Mouse (Mus musculus): Measurements from ENCODE around the gene Six2. TPM values are rescaled to one million over a fixed set of nuclear protein-coding genes. Genes with fewer than 3 reads are reported as not detected.

The Six2 gene
- total and polyA plus RNA-seq, 2 experiments: not detected

GRCm38 (mm10) chr17:85637876-85638275 lies 50.2 kb downstream of the Six2 start:
- no peak for TF ChIP-seq POLR2A (IDR thresholded peaks at IDR 0.05; ENCODE audit: extremely low read depth, insufficient read depth, low read length)
- TF ChIP-seq CTCF (IDR thresholded peaks at IDR 0.05; ENCODE audit: low read depth, low read length): no peak
- peaks cover 6% of the 10 kb centered on the region; the same call in 1 of the 2 replicates for H3K27me3 ChIP-seq (ENCODE audit: control insufficient read depth, insufficient read depth, low read length)
- no peak for DNase-seq (ENCODE audit: extremely low read depth, low read depth, low spot score)
- no peak overlapping the region for H3K4me3 ChIP-seq (ENCODE audit: insufficient read depth, low read depth, low read length)
- WGBS: 16% methylated on average over 6 of the region's 6 CpGs
- H3K27ac ChIP-seq (replicated peaks; ENCODE audit: insufficient read depth, low read depth, low read length): no peak overlapping the region
- H3K4me1 ChIP-seq (ENCODE audit: control insufficient read depth, insufficient read depth, low read length): no peaks in the 10 kb centered on the region
- H3K79me2 ChIP-seq (ENCODE audit: control insufficient read depth, insufficient read depth, low read length): no peaks in the 10 kb centered on the region
- H3K9ac ChIP-seq (ENCODE audit: low read depth, low read length): no peak overlapping the region
- H3K36me3 ChIP-seq (ENCODE audit: control insufficient read depth, insufficient read depth, low read length): no peaks in the 10 kb centered on the region

Other genes with a start within 250 kb of the Six2 start
- not detected in 2 replicates for gene Six3, start 74.7 kb downstream of the Six2 start, total RNA-seq (2014; rRNA removed)
- gene Six3, start 74.7 kb downstream of the Six2 start, polyA plus RNA-seq (2012; rRNA removed): not detected in 2 replicates

Data from liver, adult 2 months (tissue).